Mouse (Mus musculus): Measurements from ENCODE around the gene Commd7. TPM values are rescaled to one million over a fixed set of nuclear protein-coding genes. Genes with fewer than 3 reads are reported as not detected.

The Commd7 gene
- polyA plus RNA-seq, 1 experiment from 2014 or later: 44.0 TPM

DNA sequence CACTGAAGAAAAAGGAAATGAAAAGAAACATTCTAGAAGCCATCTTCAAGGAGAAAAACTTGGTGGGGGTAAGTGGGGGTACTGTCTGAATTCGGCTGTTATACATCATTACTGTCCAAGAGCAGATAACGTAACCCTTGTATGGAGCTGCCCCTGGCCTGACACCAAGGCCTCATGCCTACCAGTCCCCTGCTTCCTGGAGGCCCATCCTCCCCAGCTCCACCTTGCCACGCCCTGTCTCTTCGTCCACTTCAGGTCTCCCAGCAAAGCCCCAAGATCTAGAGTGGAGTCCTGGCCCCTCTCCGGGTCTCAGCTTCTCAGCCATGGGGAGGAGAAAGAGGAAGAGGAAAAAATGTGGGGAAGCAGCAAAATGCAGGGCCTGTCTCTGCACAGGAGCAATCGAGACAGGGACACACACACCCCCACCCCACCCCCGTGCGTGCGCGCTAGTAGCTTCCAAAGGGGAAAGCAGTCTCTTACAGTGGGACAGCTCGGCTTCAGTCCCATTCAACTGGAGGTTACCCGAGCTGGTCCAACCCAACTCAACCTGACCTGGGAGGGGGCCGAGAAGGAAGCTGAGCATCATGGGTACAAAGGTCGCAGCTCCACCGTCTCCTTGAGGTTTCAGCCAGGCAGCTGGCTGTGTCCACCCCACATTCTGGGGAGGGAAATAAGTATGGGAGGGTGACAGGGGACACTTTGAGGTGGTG, 49.5 kb downstream of the Commd7 start:
- H3K4me3 ChIP-seq: peak overlapping the region; percentile 51
- peak; percentile 61 for ATAC-seq
- no peaks in the 10 kb centered on the region for H3K27me3 ChIP-seq (replicated peaks)
- peak overlapping the region; percentile 68 for H3K9ac ChIP-seq
- H3K9me3 ChIP-seq (replicated peaks): no peaks in the 10 kb centered on the region
- peak overlapping the region; percentile 82 for H3K4me2 ChIP-seq
- H3K4me1 ChIP-seq: peaks cover 83% of the 10 kb centered on the region
- peak overlapping the region; percentile 93 for H3K27ac ChIP-seq
- 13% methylated on average over 15 of the region's 15 CpGs for WGBS (ENCODE audit: insufficient replicate concordance)
- no peaks in the 10 kb centered on the region for H3K36me3 ChIP-seq

DNA sequence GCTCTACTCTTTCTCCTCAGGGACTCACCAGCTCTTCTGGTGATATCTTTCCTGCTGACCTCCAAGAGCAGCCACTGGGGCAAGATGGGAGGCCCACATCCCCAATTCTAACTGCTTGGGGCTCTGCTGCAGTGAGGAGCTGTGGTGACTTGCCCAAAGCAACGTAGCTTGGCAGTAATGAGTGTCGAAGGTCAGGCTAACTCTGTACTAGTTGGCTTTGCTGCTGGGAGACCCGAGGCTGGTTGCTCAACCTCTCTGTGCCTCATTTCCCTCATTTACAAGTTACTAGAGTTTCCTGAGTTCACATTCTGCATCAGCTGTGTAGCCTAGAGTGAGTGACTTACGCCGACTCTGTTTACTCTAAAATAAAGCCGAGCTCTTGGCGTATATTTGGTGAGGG, 51.2 kb downstream of the Commd7 start:
- no peak for ATAC-seq
- H3K4me1 ChIP-seq: peaks cover 94% of the 10 kb centered on the region
- 69% methylated on average over 7 of the region's 7 CpGs for WGBS (ENCODE audit: insufficient replicate concordance)
- no peak overlapping the region for H3K4me2 ChIP-seq
- peak overlapping the region; percentile 24 for H3K9ac ChIP-seq
- no peak overlapping the region for H3K4me3 ChIP-seq
- H3K27me3 ChIP-seq (replicated peaks): no peaks in the 10 kb centered on the region
- no peaks in the 10 kb centered on the region for H3K9me3 ChIP-seq (replicated peaks)
- peak overlapping the region; percentile 93 for H3K27ac ChIP-seq
- no peaks in the 10 kb centered on the region for H3K36me3 ChIP-seq

DNA sequence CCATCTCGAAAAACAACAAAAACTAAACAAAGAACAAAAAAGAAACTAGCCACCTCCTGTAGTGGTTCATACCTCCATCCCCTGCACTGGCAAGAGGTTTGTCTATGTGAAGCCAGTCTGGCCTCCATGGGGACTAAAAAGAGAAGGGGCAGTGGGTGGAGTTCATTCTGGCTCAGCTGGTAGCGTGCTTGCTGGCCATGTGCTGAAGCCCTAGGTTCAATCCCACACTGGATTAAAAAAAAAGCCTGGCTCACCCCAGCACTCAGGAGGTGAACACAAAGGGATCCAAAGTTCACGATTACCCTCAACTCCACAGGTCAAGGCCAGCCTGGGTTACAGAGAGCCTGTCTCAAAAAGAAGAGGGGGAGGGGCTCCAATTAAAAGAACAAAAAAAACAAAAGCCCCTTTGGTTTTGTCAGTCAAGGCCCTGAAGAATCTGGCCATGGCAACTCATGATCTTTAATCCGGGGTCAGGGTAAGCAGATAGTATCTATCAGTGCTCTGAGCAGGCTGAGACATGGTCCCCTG, 52.1 kb downstream of the Commd7 start:
- H3K4me3 ChIP-seq: no peak overlapping the region
- no peaks in the 10 kb centered on the region for H3K36me3 ChIP-seq
- peaks cover 94% of the 10 kb centered on the region for H3K4me1 ChIP-seq
- no peak overlapping the region; the same call in 1 of the 2 replicates for H3K9ac ChIP-seq
- ATAC-seq: no peak
- no peaks in the 10 kb centered on the region for H3K27me3 ChIP-seq (replicated peaks)
- H3K4me2 ChIP-seq: no peak overlapping the region
- H3K27ac ChIP-seq: peak overlapping the region; percentile 93
- no peaks in the 10 kb centered on the region for H3K9me3 ChIP-seq (replicated peaks)
- WGBS (ENCODE audit: insufficient replicate concordance): 60% methylated on average over 4 of the region's 4 CpGs

DNA sequence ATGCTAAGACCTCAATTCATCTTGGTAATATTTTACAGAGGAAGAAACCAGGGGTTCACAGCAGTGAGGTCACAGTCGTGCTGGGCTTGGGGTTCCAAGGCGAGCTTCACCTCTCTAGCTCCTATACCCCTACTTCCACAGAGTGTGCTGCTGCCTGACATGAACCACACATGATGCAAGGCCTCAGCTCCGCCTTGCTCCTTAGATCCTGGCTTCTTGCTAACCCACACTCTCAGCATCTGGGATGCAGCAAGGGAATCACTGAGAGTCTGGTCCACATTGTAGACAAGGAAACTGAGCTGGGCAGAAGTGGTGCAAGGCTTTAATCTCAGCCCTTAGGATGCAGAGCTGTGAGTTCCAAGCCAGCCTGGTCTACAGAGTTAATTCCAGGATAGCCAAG, 52.5 kb downstream of the Commd7 start:
- Histone ChIP-seq H3K4me2 (no peak overlapping the region), H3K4me1 (peaks cover 94% of the 10 kb centered on the region), H3K9me3 (replicated peaks) (no peaks in the 10 kb centered on the region), H3K9ac (no peak overlapping the region), H3K4me3 (no peak overlapping the region), H3K27me3 (replicated peaks) (no peaks in the 10 kb centered on the region), H3K36me3 (no peaks in the 10 kb centered on the region), H3K27ac (peak overlapping the region; percentile 46)
- WGBS (ENCODE audit: insufficient replicate concordance): 87% methylated on average over 3 of the region's 3 CpGs
- ATAC-seq: no peak

DNA sequence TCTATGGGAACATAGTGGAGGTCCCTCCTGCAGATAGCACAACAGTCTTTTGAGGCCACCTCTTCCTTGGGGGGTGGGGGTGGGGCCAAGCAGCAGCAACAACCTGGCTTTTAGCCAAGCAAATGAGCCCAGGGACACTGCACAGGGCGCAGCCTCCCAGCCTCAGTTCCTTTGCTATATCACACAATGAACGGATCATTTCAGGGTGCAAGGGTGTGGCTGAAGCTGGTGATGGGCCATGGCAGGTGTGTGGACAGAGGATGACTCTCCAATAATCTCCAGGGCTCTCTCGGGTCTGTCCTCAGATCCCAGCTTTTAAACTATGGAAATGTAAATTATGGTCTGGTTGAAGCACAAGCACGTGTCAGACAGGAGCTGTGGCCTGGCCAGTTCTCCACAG, 55.5 kb downstream of the Commd7 start:
- Histone ChIP-seq H3K4me1 (peaks cover 94% of the 10 kb centered on the region), H3K4me3 (no peak overlapping the region), H3K27ac (peak overlapping the region; percentile 77), H3K9ac (no peak overlapping the region), H3K4me2 (no peak overlapping the region), H3K36me3 (no peaks in the 10 kb centered on the region), H3K27me3 (replicated peaks) (no peaks in the 10 kb centered on the region), H3K9me3 (replicated peaks) (no peaks in the 10 kb centered on the region)
- ATAC-seq: peak; percentile 75
- WGBS (ENCODE audit: insufficient replicate concordance): 31% methylated on average over 4 of the region's 4 CpGs

DNA sequence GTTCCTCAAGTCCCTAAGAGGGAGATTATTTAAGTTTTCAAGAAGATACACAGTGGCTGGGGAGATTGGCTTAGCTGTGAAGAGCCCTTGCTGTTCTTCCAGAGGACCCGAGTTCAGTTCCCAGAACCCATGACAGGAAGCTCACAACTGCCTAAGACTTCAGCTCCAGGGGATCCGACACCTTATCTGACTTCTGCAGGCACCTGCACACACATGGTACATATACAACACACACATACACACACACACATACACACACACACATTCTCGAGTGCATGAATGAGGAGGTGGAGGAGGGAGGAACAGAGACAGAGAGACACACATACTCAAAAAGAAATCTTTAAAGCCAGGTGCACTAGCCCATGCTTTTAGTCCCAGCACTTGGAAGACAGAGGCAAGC, 56.4 kb downstream of the Commd7 start:
- WGBS (ENCODE audit: insufficient replicate concordance): 11% methylated on average over 3 of the region's 3 CpGs
- H3K27me3 ChIP-seq (replicated peaks): no peaks in the 10 kb centered on the region
- H3K4me2 ChIP-seq: no peak overlapping the region
- no peak overlapping the region for H3K4me3 ChIP-seq
- ATAC-seq: peak; percentile 70
- H3K9ac ChIP-seq: no peak overlapping the region
- peaks cover 94% of the 10 kb centered on the region for H3K4me1 ChIP-seq
- H3K9me3 ChIP-seq (replicated peaks): no peaks in the 10 kb centered on the region
- no peaks in the 10 kb centered on the region for H3K36me3 ChIP-seq
- H3K27ac ChIP-seq: peak overlapping the region; percentile 77

DNA sequence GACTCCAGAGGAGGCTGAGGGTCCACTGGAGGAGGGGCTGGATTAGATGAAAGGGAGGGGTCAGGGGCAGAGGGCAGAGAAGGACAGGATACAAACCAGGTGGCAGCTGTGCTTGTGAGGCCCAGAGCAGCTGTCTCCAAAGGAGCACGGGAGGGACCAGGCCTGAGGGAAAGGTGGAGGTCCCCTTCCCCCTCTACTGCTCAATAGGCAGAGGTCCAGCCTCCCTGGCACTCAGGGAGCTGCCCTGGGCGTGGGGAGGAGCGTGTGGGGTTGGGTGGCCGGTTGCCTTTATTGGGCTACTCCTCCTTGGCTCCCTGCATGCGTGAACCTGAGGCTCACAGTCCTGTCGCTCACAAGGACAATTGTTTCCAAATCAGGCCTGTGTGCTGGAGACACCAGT, 57.0 kb downstream of the Commd7 start:
- Histone ChIP-seq H3K9ac (0 out of 2 replicates have a peak overlapping the region, but pooled peaks have one; percentile 8), H3K27me3 (replicated peaks) (no peaks in the 10 kb centered on the region), H3K36me3 (no peaks in the 10 kb centered on the region), H3K4me1 (peaks cover 90% of the 10 kb centered on the region), H3K27ac (peak overlapping the region; percentile 77), H3K9me3 (replicated peaks) (no peaks in the 10 kb centered on the region), H3K4me2 (no peak overlapping the region), H3K4me3 (no peak overlapping the region)
- WGBS (ENCODE audit: insufficient replicate concordance): 54% methylated on average over 6 of the region's 6 CpGs
- 0 out of 2 replicates have a peak, but pooled peaks have one; percentile 6 for ATAC-seq

DNA sequence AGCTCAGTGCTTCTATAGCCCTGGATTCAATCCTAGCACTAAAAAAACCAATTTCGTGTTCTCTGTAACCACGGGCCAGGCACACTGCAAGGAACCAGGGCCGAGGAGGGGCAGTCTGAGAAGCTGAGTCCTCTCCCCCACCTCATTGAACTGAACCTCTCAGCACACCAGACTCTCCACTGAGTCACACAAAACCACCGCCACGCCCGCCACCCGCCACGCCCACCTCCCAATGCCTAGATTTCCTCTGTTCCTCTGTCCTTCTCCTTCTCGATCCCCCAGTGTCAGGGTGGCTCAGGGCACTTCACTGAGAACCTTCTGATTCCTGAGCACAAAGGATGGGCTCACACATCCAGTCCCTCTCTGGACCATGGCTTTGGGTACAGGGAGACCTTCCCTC, 59.5 kb downstream of the Commd7 start:
- Histone ChIP-seq H3K36me3 (no peaks in the 10 kb centered on the region), H3K27ac (0 out of 2 replicates have a peak overlapping the region, but pooled peaks have one; percentile 15), H3K9ac (no peak overlapping the region), H3K4me1 (peaks cover 94% of the 10 kb centered on the region), H3K4me2 (no peak overlapping the region), H3K9me3 (replicated peaks) (no peaks in the 10 kb centered on the region), H3K4me3 (no peak overlapping the region), H3K27me3 (replicated peaks) (no peaks in the 10 kb centered on the region)
- WGBS (ENCODE audit: insufficient replicate concordance): 24% methylated on average over 9 of the region's 9 CpGs
- ATAC-seq: no peak

DNA sequence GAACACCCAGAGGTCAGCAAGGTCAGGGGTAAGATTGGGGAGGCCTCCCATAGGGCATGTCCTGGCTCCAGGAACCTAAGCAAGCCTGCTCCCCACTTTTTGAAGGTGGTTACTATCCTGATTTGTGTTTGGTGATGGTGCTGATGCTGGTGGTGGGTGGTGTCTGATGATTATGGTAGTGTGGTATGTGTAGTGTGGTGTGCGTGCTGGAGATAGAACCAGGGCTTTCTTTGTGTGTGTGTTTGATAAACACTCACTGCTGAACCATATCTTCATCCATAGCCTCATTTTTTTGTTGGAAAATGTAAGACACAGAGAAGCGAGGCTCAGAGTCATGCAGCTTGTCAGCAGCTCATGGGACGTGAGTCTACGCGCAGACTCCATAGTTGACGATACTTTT, 64.0 kb downstream of the Commd7 start:
- WGBS (ENCODE audit: insufficient replicate concordance): 28% methylated on average over 6 of the region's 6 CpGs
- Histone ChIP-seq H3K4me3 (0 out of 2 replicates have a peak overlapping the region, but pooled peaks have one; percentile 0), H3K9me3 (replicated peaks) (0 out of 2 replicates have a peak, but pooled peaks cover 3% of the 10 kb centered on the region), H3K9ac (peak overlapping the region; percentile 60), H3K27ac (peak overlapping the region; percentile 94), H3K27me3 (replicated peaks) (no peaks in the 10 kb centered on the region), H3K4me1 (peaks cover 80% of the 10 kb centered on the region), H3K36me3 (no peaks in the 10 kb centered on the region), H3K4me2 (peak overlapping the region; percentile 44)
- ATAC-seq: peak; percentile 92

DNA sequence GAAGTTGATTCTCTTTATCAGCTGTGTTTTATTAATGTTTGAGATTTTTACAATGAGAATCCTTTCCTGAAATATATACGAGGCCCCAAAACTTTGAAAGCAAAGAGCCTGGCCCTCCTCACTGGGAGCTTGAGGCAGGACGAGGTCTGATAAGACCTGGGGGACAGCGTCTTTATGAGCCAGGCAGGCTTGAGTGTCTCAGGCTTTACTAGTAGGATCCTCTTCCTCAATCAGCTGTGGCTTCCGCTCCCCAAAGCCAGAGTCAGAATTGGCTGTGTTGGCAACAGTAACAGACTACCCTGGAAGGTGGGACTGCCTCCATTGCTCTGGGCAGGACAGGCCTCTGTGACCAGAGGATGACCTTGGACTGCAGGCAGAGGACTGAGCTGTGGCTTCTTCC, 64.6 kb downstream of the Commd7 start:
- peak; percentile 54 for ATAC-seq
- Histone ChIP-seq H3K27me3 (replicated peaks) (no peaks in the 10 kb centered on the region), H3K36me3 (no peaks in the 10 kb centered on the region), H3K9ac (no peak overlapping the region), H3K27ac (peak overlapping the region; percentile 94), H3K4me3 (no peak overlapping the region), H3K4me1 (peaks cover 74% of the 10 kb centered on the region), H3K4me2 (peak overlapping the region; percentile 44), H3K9me3 (replicated peaks) (0 out of 2 replicates have a peak, but pooled peaks cover 3% of the 10 kb centered on the region)
- 16% methylated on average over 4 of the region's 4 CpGs for WGBS (ENCODE audit: insufficient replicate concordance)
